Mouse (Mus musculus) hindbrain, embryonic 12.5 days (tissue): ENCODE results near the gene Eef2. TPM values are rescaled to one million over a fixed set of nuclear protein-coding genes. Genes with fewer than 3 reads are reported as not detected.
"Not testable (repeated sequence)": the region's sequence is repeated elsewhere in the genome, so short reads cannot be mapped to it uniquely, and the experiment has no call there.

Experiments
- ATAC-seq: fragments of 200-750 bp; cut with Nextera tagmentation; 2 replicates; pipeline ENCODE4 v1.8.0; 2017; ENCODE audit warnings: moderate TSS enrichment; ENCODE audit not compliant: low FRiP score
- H3K27ac ChIP-seq: fragments of 300-500 bp; sonication (generic); 2 replicates; pipeline ENCODE4 v1.5.1; 2016; ENCODE audit warnings: mild to moderate bottlenecking
- H3K27me3 ChIP-seq: fragments of 300-500 bp; sonication (generic); 2 replicates; pipeline ENCODE4 v1.6.1; 2016; ENCODE audit warnings: mild to moderate bottlenecking
- H3K36me3 ChIP-seq: fragments of 300-500 bp; sonication (generic); 2 replicates; pipeline ENCODE4 v1.6.1; 2016; ENCODE audit warnings: mild to moderate bottlenecking
- H3K4me1 ChIP-seq: fragments of 300-500 bp; sonication (generic); 2 replicates; pipeline ENCODE4 v1.6.1; 2016
- H3K4me2 ChIP-seq: fragments of 300-500 bp; sonication (generic); replicated peaks from 2 replicates; pipeline ENCODE4 v1.6.1; 2016; ENCODE audit warnings: mild to moderate bottlenecking
- H3K4me3 ChIP-seq: fragments of 300-500 bp; sonication (generic); 2 replicates; pipeline ENCODE4 v1.5.1; 2016; ENCODE audit warnings: mild to moderate bottlenecking
- H3K9ac ChIP-seq: fragments of 300-500 bp; sonication (generic); 2 replicates; pipeline ENCODE4 v1.6.1; 2016; ENCODE audit warnings: mild to moderate bottlenecking, moderate library complexity
- H3K9me3 ChIP-seq: fragments of 300-500 bp; sonication (generic); replicated peaks from 2 replicates; pipeline ENCODE4 v1.6.1; 2016; ENCODE audit warnings: mild to moderate bottlenecking
- WGBS: fragments of 180-500 bp; shearing (Covaris S2); methylation state at CpG from one replicate; pipeline ENCODE4 v1.1.7; 2016; 5-methylcytosine and 5-hydroxymethylcytosine counted together
- polyA plus RNA-seq: library from polyadenylated mRNA; unstranded; fragments of >200 nt; fragmentation: Nextera tagmentation; extraction: Ambion mirVana; gene quantifications from 2 replicates; pipeline ENCODE4 v1.2.1, GENCODE M21; 2016

The Eef2 gene
- polyA plus RNA-seq, 1 experiment from 2014 or later, result 539 TPM

DNA sequence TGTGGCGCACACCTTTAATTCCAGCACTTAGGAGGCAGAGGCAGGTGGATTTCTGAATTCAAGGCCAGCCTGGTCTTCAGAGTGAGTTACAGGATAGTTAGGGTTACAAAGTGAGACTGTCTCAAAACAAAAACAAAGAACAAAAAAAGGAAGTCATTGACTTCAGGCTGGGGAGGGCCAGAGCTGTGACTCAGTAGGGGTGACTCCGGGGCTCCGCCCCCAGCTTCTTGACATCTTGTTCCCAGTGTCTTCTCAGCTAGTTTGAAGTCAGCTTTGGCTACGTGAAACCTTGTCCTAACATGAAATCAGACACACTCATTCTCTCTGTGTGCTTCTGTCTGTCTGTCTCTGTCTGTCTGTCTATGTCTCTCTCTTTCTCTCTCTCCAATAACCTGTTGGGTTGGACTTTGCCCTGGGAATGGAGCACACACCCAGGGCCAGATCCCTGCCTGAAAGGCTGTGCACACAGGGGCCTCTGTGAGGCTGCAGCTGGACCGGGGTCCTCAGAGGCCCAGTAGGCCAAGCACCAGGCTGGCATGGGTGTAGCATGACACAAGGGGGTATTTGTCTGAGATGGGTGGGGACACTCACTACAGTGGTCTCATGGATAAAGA, 45.1 kb downstream of the Eef2 start:
- Histone ChIP-seq H3K9ac (no peak overlapping the region), H3K36me3 (peaks cover 48% of the 10 kb centered on the region), H3K9me3 (no peaks in the 10 kb centered on the region), H3K4me1 (no peaks in the 10 kb centered on the region), H3K4me2 (no peak overlapping the region), H3K4me3 (no peak overlapping the region), H3K27me3 (no peaks in the 10 kb centered on the region), H3K27ac (no peak overlapping the region)
- no peak for ATAC-seq
- 87% methylated on average over 5 of the region's 5 CpGs for WGBS

DNA sequence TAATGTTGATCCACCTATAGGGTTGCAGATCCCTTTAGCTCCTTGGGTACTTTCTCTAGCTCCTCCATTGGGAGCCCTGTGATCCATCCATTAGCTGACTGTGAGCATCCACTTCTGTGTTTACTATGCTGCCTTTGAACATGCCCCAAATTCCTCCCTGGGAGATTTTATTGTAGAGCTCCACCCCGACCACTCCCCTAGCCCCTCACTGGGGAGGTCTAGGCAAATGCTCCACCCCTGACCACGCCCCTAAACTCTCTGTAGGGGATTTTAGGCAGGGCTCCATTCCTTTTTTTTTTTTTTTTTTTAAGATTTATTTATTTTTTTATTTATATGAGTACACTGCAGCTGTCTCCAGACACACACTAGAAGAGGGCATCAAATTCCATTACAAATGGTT, 47.3 kb downstream of the Eef2 start:
- H3K4me2 ChIP-seq, H3K4me3 ChIP-seq, H3K4me1 ChIP-seq, H3K27ac ChIP-seq, H3K27me3 ChIP-seq, ATAC-seq, H3K9ac ChIP-seq, H3K9me3 ChIP-seq: not testable (repeated sequence)
- peaks cover 35% of the 10 kb centered on the region for H3K36me3 ChIP-seq
- WGBS, result 73% methylated on average over 2 of the region's 2 CpGs

DNA sequence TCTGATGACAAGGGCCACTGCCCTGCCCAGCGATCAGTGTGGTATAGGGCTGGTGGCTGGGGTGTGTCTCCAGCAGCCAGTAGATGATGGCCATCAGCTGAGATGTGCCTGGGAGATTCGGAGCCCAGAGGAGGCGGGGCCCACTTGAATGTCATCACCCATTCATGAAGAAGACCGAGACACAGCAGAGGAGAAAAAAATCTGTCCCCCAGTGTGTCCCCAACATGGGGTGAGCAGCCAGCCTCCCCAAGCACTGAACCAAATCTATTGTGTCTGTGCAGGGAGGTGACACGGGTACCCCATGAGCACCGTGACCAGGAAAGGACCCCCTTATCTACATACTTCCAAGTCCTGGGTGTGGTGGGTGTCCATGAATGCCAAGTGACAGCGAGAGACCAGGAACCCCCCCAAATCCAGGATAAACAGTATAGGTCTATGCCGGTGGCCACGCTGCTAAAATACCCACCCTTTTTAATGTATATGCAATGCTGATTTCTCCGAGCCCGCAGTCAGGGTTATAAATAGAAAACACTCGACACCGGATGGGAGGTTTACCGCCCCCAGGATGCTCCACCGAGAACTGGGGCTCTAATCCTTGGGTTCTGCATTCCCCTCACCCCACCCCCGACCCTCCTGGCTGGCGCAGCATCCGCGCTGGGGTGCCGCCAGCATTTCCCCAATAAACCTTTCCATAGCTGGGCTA, 53.5 kb downstream of the Eef2 start:
- peak overlapping the region; percentile 77 for H3K9ac ChIP-seq
- peak; percentile 33; the same call in 1 of the 2 replicates for ATAC-seq
- peaks cover 36% of the 10 kb centered on the region for H3K4me1 ChIP-seq
- no peaks in the 10 kb centered on the region for H3K36me3 ChIP-seq
- H3K4me3 ChIP-seq, result peak overlapping the region; percentile 58
- peak overlapping the region; percentile 80 for H3K27ac ChIP-seq
- peak overlapping the region; percentile 62 for H3K4me2 ChIP-seq
- H3K27me3 ChIP-seq, result peaks cover 17% of the 10 kb centered on the region; the same call in 1 of the 2 replicates
- no peaks in the 10 kb centered on the region for H3K9me3 ChIP-seq
- WGBS, result 10% methylated on average over 20 of the region's 20 CpGs

DNA sequence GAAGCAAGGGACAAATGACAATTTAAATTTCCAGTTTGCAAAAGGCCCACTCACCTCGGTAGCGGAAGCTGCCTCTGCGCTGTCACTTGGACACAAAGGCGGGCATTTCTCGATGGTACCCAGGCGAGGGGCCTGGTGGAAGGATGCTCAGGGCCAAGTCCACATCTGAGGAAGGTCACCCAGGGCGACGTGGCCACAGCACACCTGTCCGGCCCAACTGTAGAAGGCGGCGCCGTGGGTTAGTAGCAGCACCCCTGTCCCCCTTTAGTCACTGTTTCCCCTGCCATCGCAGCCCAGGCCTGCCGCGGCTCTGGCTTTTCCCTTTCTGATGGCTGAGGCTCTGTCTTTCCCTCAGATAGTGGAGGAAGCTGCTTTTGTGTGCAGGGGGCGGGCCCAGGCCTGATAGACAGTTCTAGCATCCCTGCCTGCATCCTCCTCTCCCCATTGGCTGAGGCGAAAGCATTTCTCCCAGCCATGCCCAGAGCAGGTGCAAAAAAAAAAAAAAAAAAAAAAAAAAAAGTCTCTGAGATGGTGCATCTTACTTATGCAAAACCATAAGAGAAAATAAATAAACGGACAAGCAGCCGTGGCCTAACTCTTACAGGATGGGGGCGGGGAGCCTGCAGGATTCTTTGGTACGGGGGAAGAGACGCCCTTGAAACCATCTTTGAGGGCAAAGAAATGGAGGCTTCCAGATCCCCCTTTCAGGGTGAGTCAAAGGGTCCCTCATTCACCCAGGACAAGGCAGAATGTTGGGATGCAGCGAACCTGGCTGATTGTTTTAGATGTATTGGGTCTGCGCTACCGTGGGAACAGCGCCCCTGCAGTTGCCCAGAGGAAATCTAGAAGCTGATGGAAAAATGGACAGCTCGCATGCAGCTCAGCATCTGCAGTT, 54.3 kb downstream of the Eef2 start, which contains the start of gene Atcay:
Atcay (minus strand) TSS at position 396 of the 895 bp plus-strand sequence.
- H3K4me1 ChIP-seq, result peaks cover 36% of the 10 kb centered on the region
- H3K27ac ChIP-seq, result peak within 1 kb of the TSS; percentile 85
- H3K9ac ChIP-seq, result peak within 1 kb of the TSS; percentile 77
- WGBS, result 7% methylated on average over 27 of the region's 27 CpGs
- H3K9me3 ChIP-seq, result no peaks in the 10 kb centered on the region
- peak within 1 kb of the TSS; percentile 58 for H3K4me3 ChIP-seq
- peaks cover 17% of the 10 kb centered on the region; the same call in 1 of the 2 replicates for H3K27me3 ChIP-seq
- ATAC-seq, result peak; percentile 90
- no peaks in the 10 kb centered on the region for H3K36me3 ChIP-seq
- peak within 1 kb of the TSS; percentile 62 for H3K4me2 ChIP-seq

DNA sequence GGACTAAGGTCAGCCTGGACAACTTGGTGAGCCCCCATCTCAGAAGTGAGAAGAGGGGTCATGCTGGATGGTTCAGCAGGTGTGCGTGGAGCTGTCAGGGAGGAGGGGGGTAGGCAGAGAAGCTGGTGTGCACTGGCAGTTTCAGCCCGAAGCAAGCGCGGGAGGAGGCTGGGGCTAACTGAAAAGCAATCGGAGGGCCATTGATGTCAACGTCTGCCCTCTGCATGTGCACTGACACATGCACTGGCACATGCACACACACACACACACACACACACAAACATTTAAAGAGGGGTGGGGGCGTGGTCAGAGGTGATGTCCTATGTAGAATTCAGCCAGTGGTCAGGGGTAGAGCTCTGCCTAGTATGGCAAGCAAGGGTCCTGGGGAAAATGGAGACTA, 55.0 kb downstream of the Eef2 start:
- WGBS, result 48% methylated on average over 7 of the region's 7 CpGs
- H3K4me1 ChIP-seq, result peaks cover 38% of the 10 kb centered on the region
- 0 out of 2 replicates have a peak, but pooled peaks have one; percentile 1 for ATAC-seq
- H3K4me3 ChIP-seq, result peak overlapping the region; percentile 58
- no peaks in the 10 kb centered on the region for H3K9me3 ChIP-seq
- H3K9ac ChIP-seq, result peak overlapping the region; percentile 27; the same call in 1 of the 2 replicates
- H3K4me2 ChIP-seq, result peak overlapping the region; percentile 62
- H3K27ac ChIP-seq, result peak overlapping the region; percentile 85
- H3K36me3 ChIP-seq, result no peaks in the 10 kb centered on the region
- H3K27me3 ChIP-seq, result peaks cover 17% of the 10 kb centered on the region; the same call in 1 of the 2 replicates

Other genes starting within 250 kb of the Eef2 start
- gene Gadd45b, start 246.6 kb upstream of the Eef2 start, polyA plus RNA-seq, result 11.8 and 15.8 TPM in 2 replicates
- 10.1 and 10.7 TPM in 2 replicates for gene Gng7, start 161.7 kb upstream of the Eef2 start, polyA plus RNA-seq
- gene Diras1, start 151.0 kb upstream of the Eef2 start, polyA plus RNA-seq, result 16.4 and 16.7 TPM in 2 replicates
- 33.8 and 37.0 TPM in 2 replicates for gene Slc39a3, start 139.2 kb upstream of the Eef2 start, polyA plus RNA-seq
- 259 and 269 TPM in 2 replicates for gene Sgta, start 116.5 kb upstream of the Eef2 start, polyA plus RNA-seq
- gene Thop1, start 106.6 kb upstream of the Eef2 start, polyA plus RNA-seq, result 57.5 and 58.0 TPM in 2 replicates
- gene Creb3l3, start 77.8 kb upstream of the Eef2 start, polyA plus RNA-seq, result 0.12 and 0.46 TPM in 2 replicates
- gene Map2k2, start 70.7 kb upstream of the Eef2 start, polyA plus RNA-seq, result 223 and 232 TPM in 2 replicates
- gene Zbtb7a, start 41.4 kb upstream of the Eef2 start, polyA plus RNA-seq, result 17.7 and 18.2 TPM in 2 replicates
- gene Pias4, start 8.7 kb upstream of the Eef2 start, polyA plus RNA-seq, result 56.7 and 59.2 TPM in 2 replicates
- gene Dapk3, start 6.4 kb downstream of the Eef2 start, polyA plus RNA-seq, result 86.4 and 94.5 TPM in 2 replicates
- not detected in 2 replicates for gene 4930442H23Rik, start 7.2 kb downstream of the Eef2 start, polyA plus RNA-seq
- not detected in 2 replicates for gene Nmrk2, start 25.4 kb downstream of the Eef2 start, polyA plus RNA-seq
- 33.7 and 36.8 TPM in 2 replicates for gene Atcay, start 54.2 kb downstream of the Eef2 start, polyA plus RNA-seq
- gene Zfr2, start 56.5 kb downstream of the Eef2 start, polyA plus RNA-seq, result 14.0 and 15.6 TPM in 2 replicates
- gene Matk, start 76.3 kb downstream of the Eef2 start, polyA plus RNA-seq, result 6.3 and 6.8 TPM in 2 replicates
- 142 and 155 TPM in 2 replicates for gene Mrpl54, start 90.3 kb downstream of the Eef2 start, polyA plus RNA-seq
- 36.9 and 38.1 TPM in 2 replicates for gene Apba3, start 90.3 kb downstream of the Eef2 start, polyA plus RNA-seq
- gene Tjp3, start 115.0 kb downstream of the Eef2 start, polyA plus RNA-seq, result 5.4 and 6.8 TPM in 2 replicates
- 97.3 and 103 TPM in 2 replicates for gene Pip5k1c, start 116.3 kb downstream of the Eef2 start, polyA plus RNA-seq
- 53.3 and 54.5 TPM in 2 replicates for gene Cactin, start 144.5 kb downstream of the Eef2 start, polyA plus RNA-seq
- gene Tbxa2r, start 152.1 kb downstream of the Eef2 start, polyA plus RNA-seq, result 2.7 and 3.1 TPM in 2 replicates
- not detected in 2 replicates for gene Gipc3, start 166.6 kb downstream of the Eef2 start, polyA plus RNA-seq
- gene Hmg20b, start 173.8 kb downstream of the Eef2 start, polyA plus RNA-seq, result 92.0 and 93.4 TPM in 2 replicates
- 11.4 and 12.9 TPM in 2 replicates for gene Mfsd12, start 180.9 kb downstream of the Eef2 start, polyA plus RNA-seq
- 0.52 and 0.88 TPM in 2 replicates for gene 4930404N11Rik, start 189.2 kb downstream of the Eef2 start, polyA plus RNA-seq
- 132 and 134 TPM in 2 replicates for gene Fzr1, start 201.9 kb downstream of the Eef2 start, polyA plus RNA-seq
- gene Dohh, start 207.8 kb downstream of the Eef2 start, polyA plus RNA-seq, result 62.7 and 67.5 TPM in 2 replicates
- gene Gm48551, start 207.8 kb downstream of the Eef2 start, polyA plus RNA-seq, result 5.7 and 5.9 TPM in 2 replicates
- gene Gm48552, start 212.4 kb downstream of the Eef2 start, polyA plus RNA-seq, result 1.1 and 2.4 TPM in 2 replicates
- 1.9 and 2.7 TPM in 2 replicates for gene Smim24, start 216.4 kb downstream of the Eef2 start, polyA plus RNA-seq